Mouse (Mus musculus): ENCODE results near the gene 1700025G04Rik. TPM values are rescaled to one million over a fixed set of nuclear protein-coding genes. Genes with fewer than 3 reads are reported as not detected.

1700025G04Rik gene
- total and polyA plus RNA-seq, 3 experiments, result 0.16 TPM; not detected in 2

GRCm38 (mm10) chr1:151890041-151890621 is 199.8 kb downstream of the 1700025G04Rik start:
- Histone ChIP-seq H3K4me3 (ENCODE audit: low read depth, low read length) (no peak overlapping the region), H3K36me3 (replicated peaks) (no peaks in the 10 kb centered on the region), H3K27me3 (ENCODE audit: insufficient read depth, low read length) (no peaks in the 10 kb centered on the region), H3K4me1 (ENCODE audit: insufficient read depth, low read depth, low read length) (no peaks in the 10 kb centered on the region), H3K9me3 (replicated peaks) (peaks cover 44% of the 10 kb centered on the region)
- TF ChIP-seq POLR2AphosphoS5 (IDR thresholded peaks at IDR 0.05; ENCODE audit: insufficient replicate concordance, low read depth, low read length) (no peak), TAL1 (conservative IDR thresholded peaks at IDR 0.05; ENCODE audit: low read depth, low read length) (no peak), CTCF (IDR thresholded peaks at IDR 0.05; ENCODE audit: low read depth, low read length) (no peak), GATA1 (IDR thresholded peaks at IDR 0.05; ENCODE audit: borderline replicate concordance, low read length) (no peak), GATA2 (IDR thresholded peaks at IDR 0.05; ENCODE audit: borderline replicate concordance, low read depth, low read length) (no peak)
- ATAC-seq (ENCODE audit: extremely low read depth, insufficient number of reproducible peaks, low FRiP score, poor library complexity, severe bottlenecking), result no peak
- DNase-seq (ENCODE audit: low spot score), result no peak

GRCm38 (mm10) chr1:151887631-151888030 is 202.3 kb downstream of the 1700025G04Rik start:
- H3K27me3 ChIP-seq (ENCODE audit: insufficient read depth, low read length), result no peaks in the 10 kb centered on the region
- no peak for DNase-seq (ENCODE audit: low spot score)
- H3K4me1 ChIP-seq (ENCODE audit: insufficient read depth, low read depth, low read length), result no peaks in the 10 kb centered on the region
- no peaks in the 10 kb centered on the region for H3K36me3 ChIP-seq (replicated peaks)
- no peak for ATAC-seq (ENCODE audit: extremely low read depth, insufficient number of reproducible peaks, low FRiP score, poor library complexity, severe bottlenecking)
- peaks cover 50% of the 10 kb centered on the region for H3K9me3 ChIP-seq (replicated peaks)
- H3K4me3 ChIP-seq (ENCODE audit: low read depth, low read length), result no peak overlapping the region
- TF ChIP-seq GATA2 (IDR thresholded peaks at IDR 0.05; ENCODE audit: borderline replicate concordance, low read depth, low read length) (no peak), GATA1 (IDR thresholded peaks at IDR 0.05; ENCODE audit: borderline replicate concordance, low read length) (no peak), CTCF (IDR thresholded peaks at IDR 0.05; ENCODE audit: low read depth, low read length) (no peak), POLR2AphosphoS5 (IDR thresholded peaks at IDR 0.05; ENCODE audit: insufficient replicate concordance, low read depth, low read length) (no peak), TAL1 (conservative IDR thresholded peaks at IDR 0.05; ENCODE audit: low read depth, low read length) (no peak)

- TF ChIP-seq CTCF (IDR thresholded peaks at IDR 0.05; ENCODE audit: low read depth, low read length) (no peak), POLR2AphosphoS5 (IDR thresholded peaks at IDR 0.05; ENCODE audit: insufficient replicate concordance, low read depth, low read length) (no peak), TAL1 (conservative IDR thresholded peaks at IDR 0.05; ENCODE audit: low read depth, low read length) (no peak), GATA2 (IDR thresholded peaks at IDR 0.05; ENCODE audit: borderline replicate concordance, low read depth, low read length) (no peak), GATA1 (IDR thresholded peaks at IDR 0.05; ENCODE audit: borderline replicate concordance, low read length) (no peak)
- H3K9me3 ChIP-seq (replicated peaks), result peaks cover 48% of the 10 kb centered on the region
- H3K27me3 ChIP-seq (ENCODE audit: insufficient read depth, low read length), result no peaks in the 10 kb centered on the region
- ATAC-seq (ENCODE audit: extremely low read depth, insufficient number of reproducible peaks, low FRiP score, poor library complexity, severe bottlenecking), result no peak
- DNase-seq (ENCODE audit: low spot score), result no peak
- no peaks in the 10 kb centered on the region for H3K4me1 ChIP-seq (ENCODE audit: insufficient read depth, low read depth, low read length)
- H3K36me3 ChIP-seq (replicated peaks), result no peaks in the 10 kb centered on the region
- H3K4me3 ChIP-seq (ENCODE audit: low read depth, low read length), result no peak overlapping the region
Measured at GRCm38 (mm10) chr1:151887126-151887525, 202.8 kb downstream of the 1700025G04Rik start.

GRCm38 (mm10) chr1:151886171-151886570 is 203.8 kb downstream of the 1700025G04Rik start:
- TF ChIP-seq TAL1 (conservative IDR thresholded peaks at IDR 0.05; ENCODE audit: low read depth, low read length) (no peak), POLR2AphosphoS5 (IDR thresholded peaks at IDR 0.05; ENCODE audit: insufficient replicate concordance, low read depth, low read length) (no peak), GATA1 (IDR thresholded peaks at IDR 0.05; ENCODE audit: borderline replicate concordance, low read length) (no peak), GATA2 (IDR thresholded peaks at IDR 0.05; ENCODE audit: borderline replicate concordance, low read depth, low read length) (no peak), CTCF (IDR thresholded peaks at IDR 0.05; ENCODE audit: low read depth, low read length) (no peak)
- Histone ChIP-seq H3K4me1 (ENCODE audit: insufficient read depth, low read depth, low read length) (no peaks in the 10 kb centered on the region), H3K9me3 (replicated peaks) (peaks cover 56% of the 10 kb centered on the region), H3K27me3 (ENCODE audit: insufficient read depth, low read length) (no peaks in the 10 kb centered on the region), H3K4me3 (ENCODE audit: low read depth, low read length) (no peak overlapping the region), H3K36me3 (replicated peaks) (no peaks in the 10 kb centered on the region)
- DNase-seq (ENCODE audit: low spot score) (no peak), ATAC-seq (ENCODE audit: extremely low read depth, insufficient number of reproducible peaks, low FRiP score, poor library complexity, severe bottlenecking) (no peak)

GRCm38 (mm10) chr1:151881253-151881652 is 208.7 kb downstream of the 1700025G04Rik start:
- no peaks in the 10 kb centered on the region for H3K27me3 ChIP-seq (ENCODE audit: insufficient read depth, low read length)
- peaks cover 49% of the 10 kb centered on the region for H3K9me3 ChIP-seq (replicated peaks)
- ATAC-seq (ENCODE audit: extremely low read depth, insufficient number of reproducible peaks, low FRiP score, poor library complexity, severe bottlenecking) (no peak), DNase-seq (ENCODE audit: low spot score) (no peak)
- no peak for TF ChIP-seq GATA2 (IDR thresholded peaks at IDR 0.05; ENCODE audit: borderline replicate concordance, low read depth, low read length)
- no peak for TF ChIP-seq TAL1 (conservative IDR thresholded peaks at IDR 0.05; ENCODE audit: low read depth, low read length)
- no peak for TF ChIP-seq CTCF (IDR thresholded peaks at IDR 0.05; ENCODE audit: low read depth, low read length)
- TF ChIP-seq GATA1 (IDR thresholded peaks at IDR 0.05; ENCODE audit: borderline replicate concordance, low read length), result no peak
- no peak for TF ChIP-seq POLR2AphosphoS5 (IDR thresholded peaks at IDR 0.05; ENCODE audit: insufficient replicate concordance, low read depth, low read length)
- no peaks in the 10 kb centered on the region for H3K4me1 ChIP-seq (ENCODE audit: insufficient read depth, low read depth, low read length)
- H3K36me3 ChIP-seq (replicated peaks), result no peaks in the 10 kb centered on the region
- H3K4me3 ChIP-seq (ENCODE audit: low read depth, low read length), result no peak overlapping the region

- no peaks in the 10 kb centered on the region for H3K4me1 ChIP-seq (ENCODE audit: insufficient read depth, low read depth, low read length)
- no peaks in the 10 kb centered on the region for H3K27me3 ChIP-seq (ENCODE audit: insufficient read depth, low read length)
- DNase-seq (ENCODE audit: low spot score) (no peak), ATAC-seq (ENCODE audit: extremely low read depth, insufficient number of reproducible peaks, low FRiP score, poor library complexity, severe bottlenecking) (no peak)
- TF ChIP-seq CTCF (IDR thresholded peaks at IDR 0.05; ENCODE audit: low read depth, low read length), result no peak
- TF ChIP-seq GATA1 (IDR thresholded peaks at IDR 0.05; ENCODE audit: borderline replicate concordance, low read length), result no peak
- no peak for TF ChIP-seq TAL1 (conservative IDR thresholded peaks at IDR 0.05; ENCODE audit: low read depth, low read length)
- TF ChIP-seq GATA2 (IDR thresholded peaks at IDR 0.05; ENCODE audit: borderline replicate concordance, low read depth, low read length), result no peak
- no peak for TF ChIP-seq POLR2AphosphoS5 (IDR thresholded peaks at IDR 0.05; ENCODE audit: insufficient replicate concordance, low read depth, low read length)
- H3K9me3 ChIP-seq (replicated peaks), result peaks cover 47% of the 10 kb centered on the region
- no peaks in the 10 kb centered on the region for H3K36me3 ChIP-seq (replicated peaks)
- H3K4me3 ChIP-seq (ENCODE audit: low read depth, low read length), result no peak overlapping the region
Measured at GRCm38 (mm10) chr1:151880731-151881130, 209.2 kb downstream of the 1700025G04Rik start.

Measured in G1E (cell line).